Mouse (Mus musculus): ENCODE data around the gene Gprc5b.

Gprc5b gene

DNA sequence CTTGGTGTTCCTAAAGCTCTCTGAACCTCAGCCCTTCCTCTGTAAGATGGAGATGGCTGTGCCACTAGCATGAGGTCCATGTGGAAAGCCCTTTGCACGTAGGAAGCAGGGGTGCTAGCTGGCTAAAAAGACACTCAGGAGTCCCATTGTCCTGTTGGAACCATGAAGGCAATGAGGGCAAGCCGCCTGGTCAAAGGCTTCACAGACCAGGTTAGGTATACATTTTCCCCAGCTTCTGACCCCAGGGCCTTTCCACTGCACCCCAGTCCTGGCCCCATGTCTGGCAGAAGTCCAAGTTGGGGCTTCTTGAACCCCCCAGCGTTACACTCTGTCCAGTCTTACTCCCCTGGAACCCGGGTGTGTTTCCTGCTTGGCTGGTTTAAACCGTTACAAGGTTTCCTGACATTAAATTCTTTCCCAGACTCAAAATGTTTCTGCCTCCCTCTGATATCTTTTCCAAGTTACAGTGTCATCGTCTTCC, 2.9 kb downstream of the Gprc5b start:
- in situ Hi-C loops (cut with MboI; ENCODE audit: unreplicated experiment in 2 of 2): loop anchor here (10.0 to 25.0 kb wide), 4 partner anchors 380 to 677 kb away; partner anchors contain the start of gene Itpripl2 (in 1 of the 2)

DNA sequence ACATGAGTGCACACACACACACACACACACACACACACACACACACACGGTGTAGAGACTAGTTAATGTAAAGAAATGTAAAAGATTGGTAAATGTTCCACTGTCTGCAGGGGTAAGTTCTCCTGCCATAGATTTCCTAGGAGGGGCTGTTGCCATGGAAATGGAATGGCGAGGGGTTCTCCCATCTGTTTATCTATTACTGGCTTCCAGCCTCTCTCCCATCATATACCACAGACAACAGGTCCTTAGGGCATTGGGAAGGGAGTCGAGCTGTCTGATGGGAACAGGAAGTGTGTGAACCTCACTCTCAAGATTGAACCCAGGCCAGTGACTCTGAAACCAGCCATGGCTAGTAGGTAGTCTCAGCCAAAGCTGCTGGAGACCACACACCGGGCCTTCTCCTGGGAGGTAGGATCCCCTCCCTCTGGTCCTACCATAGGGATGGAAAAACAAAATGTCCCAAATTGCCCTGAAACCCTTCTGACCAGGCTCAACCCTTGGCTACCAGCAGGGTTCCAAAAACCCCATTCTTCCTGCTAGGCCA, 3.6 kb downstream of the Gprc5b start:
- in situ Hi-C loops (cut with MboI; ENCODE audit: unreplicated experiment in 2 of 2): loop anchor here (10.0 to 25.0 kb wide), 4 partner anchors 379 to 677 kb away; partner anchors contain the start of gene Itpripl2 (in 1 of the 2)

DNA sequence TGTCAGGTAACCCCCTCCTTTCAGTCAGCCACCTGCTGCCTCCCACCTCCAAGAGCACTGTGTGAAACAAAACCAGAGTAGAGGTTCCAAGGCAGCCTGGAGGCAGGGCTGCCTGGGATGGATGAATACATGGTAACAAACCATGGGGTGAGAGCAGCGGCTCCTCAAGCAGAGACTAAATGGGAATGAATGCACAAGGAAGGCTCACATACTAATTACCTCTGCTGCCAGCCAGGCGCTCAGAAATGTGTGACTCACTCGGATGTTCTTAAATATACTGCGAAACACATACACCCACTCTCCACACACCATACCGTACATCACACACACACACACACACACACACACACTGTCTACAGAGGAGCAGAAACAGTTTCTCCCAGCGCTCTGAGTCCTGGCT, 4.7 kb downstream of the Gprc5b start:
- in situ Hi-C loops (cut with MboI; ENCODE audit: unreplicated experiment in 2 of 2): loop anchor here (10.0 to 25.0 kb wide), 4 partner anchors 378 to 675 kb away; partner anchors contain the start of gene Itpripl2 (in 1 of the 2)

DNA sequence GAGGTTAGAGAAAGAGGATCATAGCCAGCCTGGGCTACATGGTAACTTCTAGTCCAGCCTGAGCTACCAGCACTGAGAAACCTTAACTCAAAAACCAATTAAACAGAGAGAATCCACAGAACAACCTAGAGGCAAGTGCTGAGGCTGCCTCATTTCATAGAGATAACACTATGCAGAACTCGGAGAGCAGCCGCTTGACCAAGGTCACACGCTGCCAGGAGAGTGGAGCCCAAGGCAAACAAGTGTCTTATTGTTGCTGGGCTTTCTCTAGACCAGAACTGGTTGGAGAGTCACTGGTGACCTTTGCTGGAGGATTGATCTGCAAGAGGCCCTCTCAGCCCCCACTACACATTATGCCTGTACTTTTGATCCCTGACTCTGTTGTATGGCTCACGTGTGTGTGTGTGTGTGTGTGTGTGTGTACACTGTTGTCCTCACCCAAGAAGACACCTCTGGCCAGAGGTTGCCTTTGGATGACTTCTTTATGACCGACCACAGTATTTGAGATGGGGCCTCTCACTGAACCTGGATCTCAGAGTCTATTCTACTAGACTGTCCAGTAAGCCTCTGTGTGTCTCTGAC, 5.6 kb downstream of the Gprc5b start:
- in situ Hi-C loops (cut with MboI; ENCODE audit: unreplicated experiment in 2 of 2): loop anchor here (25.0 kb wide), 3 partner anchors 377 to 527 kb away; partner anchors contain the start of gene Itpripl2 (in 1 of the 2)

DNA sequence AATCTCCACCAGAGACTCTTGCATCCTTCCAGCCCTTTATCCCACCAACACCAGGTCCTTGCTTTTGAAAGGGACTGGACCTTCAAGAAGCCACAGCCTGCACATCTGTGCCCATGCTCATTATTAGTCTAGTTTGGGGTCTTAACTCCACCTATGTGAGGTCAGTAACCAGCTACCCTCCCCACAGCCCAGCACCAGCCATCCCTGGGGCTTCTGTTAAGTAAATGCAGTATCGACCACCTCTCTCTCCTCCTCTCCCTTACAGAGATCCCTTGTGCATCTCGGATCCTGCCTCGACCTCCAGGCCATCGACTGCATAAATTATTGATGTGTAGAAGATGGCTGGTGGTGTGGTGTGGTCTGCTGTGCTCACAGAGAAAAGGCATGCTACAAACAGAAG, 8.6 kb downstream of the Gprc5b start:
- in situ Hi-C loops (cut with MboI; ENCODE audit: unreplicated experiment in 2 of 2): loop anchor here (25.0 kb wide), 3 partner anchors 374 to 524 kb away; partner anchors contain the start of gene Itpripl2 (in 1 of the 2)

DNA sequence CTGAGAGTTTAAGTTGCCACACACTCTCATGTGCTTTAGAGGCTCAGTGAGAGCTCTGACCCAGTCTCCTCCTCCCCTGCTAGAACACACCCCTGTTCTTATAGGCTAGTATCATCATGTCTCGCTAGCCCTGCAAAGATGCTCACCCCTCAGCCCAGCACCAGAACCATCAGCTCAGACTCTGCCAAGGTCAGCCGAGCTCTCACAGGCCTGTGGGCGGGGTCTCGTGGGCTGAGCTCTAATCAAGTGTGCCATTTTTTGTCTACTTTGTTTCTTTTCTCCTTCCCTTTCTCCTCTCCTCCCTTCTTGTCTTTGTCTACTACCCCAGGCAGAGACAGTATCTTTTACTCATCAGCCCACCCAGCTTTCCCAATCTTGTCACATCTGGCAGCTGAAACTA, 9.2 kb downstream of the Gprc5b start:
- in situ Hi-C loops (cut with MboI; ENCODE audit: unreplicated experiment in 2 of 2): loop anchor here (25.0 kb wide), 3 partner anchors 373 to 523 kb away; partner anchors contain the start of gene Itpripl2 (in 1 of the 2)

DNA sequence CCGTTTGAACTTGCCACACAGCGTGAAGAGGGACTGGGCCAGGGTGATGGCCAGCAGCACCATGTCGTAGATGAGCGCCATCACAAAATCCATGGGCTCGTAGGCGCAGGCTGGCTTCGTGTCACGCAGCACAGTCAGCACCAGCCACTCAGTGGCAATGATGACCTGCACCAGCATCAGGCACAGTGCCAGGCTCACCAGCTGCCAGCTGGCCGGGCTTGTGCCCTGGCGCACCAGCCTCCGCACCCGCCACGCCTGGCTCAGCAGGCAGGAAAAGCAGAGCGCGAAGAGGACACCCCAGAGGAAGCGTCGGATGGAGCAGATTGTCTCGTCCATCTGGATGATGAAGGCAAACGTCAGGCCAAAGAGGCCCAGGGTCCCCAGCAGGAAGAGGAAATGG, 11.1 kb downstream of the Gprc5b start:
- in situ Hi-C loops (cut with MboI; ENCODE audit: unreplicated experiment in 2 of 2): loop anchor here (25.0 kb wide), 3 partner anchors 372 to 522 kb away; partner anchors contain the start of gene Itpripl2 (in 1 of the 2)

DNA sequence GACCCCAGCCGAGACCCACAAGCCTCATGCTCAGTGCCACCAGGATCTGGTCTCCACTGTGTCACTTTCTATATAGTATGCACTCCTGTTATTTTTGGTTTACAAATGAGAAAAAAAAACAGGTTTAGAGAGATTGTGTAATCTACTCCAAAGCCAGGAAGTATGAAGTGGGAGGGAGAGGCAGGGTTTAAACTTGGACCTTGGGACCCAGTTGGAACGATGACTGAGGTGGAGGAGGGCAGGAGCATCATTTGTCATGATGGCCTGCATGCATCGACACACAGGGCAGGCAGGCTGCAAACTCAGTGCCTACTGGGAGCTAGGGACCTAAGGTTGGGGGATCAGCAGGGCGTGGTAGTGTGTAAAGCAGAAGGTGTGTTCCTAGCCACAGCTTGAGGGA, 12.4 kb downstream of the Gprc5b start:
- in situ Hi-C loops (cut with MboI; ENCODE audit: unreplicated experiment in 2 of 2): loop anchor here (25.0 kb wide), 3 partner anchors 370 to 520 kb away; partner anchors contain the start of gene Itpripl2 (in 1 of the 2)

DNA sequence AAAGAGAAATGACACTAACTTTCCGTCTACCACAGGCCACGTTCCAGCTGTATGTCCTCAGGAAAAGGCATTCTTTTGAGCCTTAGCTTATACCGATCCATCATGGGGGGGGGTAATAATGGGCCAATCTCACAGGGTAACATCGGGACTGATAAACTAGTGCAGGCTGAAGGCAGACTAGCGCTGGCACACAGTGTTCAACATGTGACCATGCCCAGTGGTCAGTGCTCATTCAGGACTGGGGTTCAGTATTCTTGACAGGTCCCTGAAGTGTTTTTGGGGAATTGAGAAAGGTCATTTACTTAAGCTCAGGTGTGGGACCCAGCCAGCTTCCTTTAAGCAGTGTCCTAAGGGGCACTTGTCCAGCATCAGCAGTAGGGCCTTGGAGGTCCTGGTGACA, 13.2 kb downstream of the Gprc5b start:
- in situ Hi-C loops (cut with MboI; ENCODE audit: unreplicated experiment in 2 of 2): loop anchor here (25.0 kb wide), 3 partner anchors 370 to 520 kb away; partner anchors contain the start of gene Itpripl2 (in 1 of the 2)

DNA sequence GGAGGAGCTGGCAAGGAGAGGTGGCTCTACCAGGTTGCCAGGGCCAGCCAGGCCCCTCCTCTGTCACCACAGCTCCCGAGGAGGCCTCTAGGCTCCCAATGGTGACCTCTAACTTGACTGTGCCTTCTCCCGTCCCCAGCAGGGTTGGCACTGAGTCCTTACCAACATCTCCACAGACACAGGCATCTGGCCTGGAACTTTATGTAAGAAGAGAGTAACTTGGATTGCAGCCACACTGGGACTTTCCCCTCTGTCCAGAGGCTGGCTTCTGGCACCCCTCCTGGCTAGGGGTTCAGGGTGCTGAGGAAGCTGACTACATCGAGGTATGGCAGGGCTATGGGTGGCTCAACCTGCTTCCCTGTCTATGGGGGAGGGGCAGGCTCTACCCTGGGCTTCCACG, 13.7 kb downstream of the Gprc5b start:
- in situ Hi-C loops (cut with MboI; ENCODE audit: unreplicated experiment in 2 of 2): loop anchor here (25.0 kb wide), 3 partner anchors 369 to 519 kb away; partner anchors contain the start of gene Itpripl2 (in 1 of the 2)

DNA sequence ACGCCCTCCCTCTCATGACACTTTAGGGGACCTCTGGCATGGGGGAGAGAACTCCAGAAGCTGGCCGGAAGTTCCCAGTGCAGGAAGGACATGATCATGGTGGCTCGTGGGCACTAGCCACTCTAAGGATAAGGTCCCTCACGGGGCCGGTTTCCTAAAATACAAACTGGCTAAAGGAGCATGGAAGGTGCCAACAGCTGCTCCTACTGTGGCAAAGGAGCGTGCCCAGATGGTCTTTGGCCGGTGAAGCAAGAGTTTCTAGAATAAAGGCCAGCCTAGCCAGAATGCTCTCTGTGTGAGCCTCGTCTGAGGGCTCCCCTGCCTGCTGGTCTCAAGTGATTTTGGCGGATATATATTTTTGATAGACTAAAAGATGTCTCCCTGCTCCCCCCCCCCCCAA, 15.3 kb downstream of the Gprc5b start:
- in situ Hi-C loops (cut with MboI; ENCODE audit: unreplicated experiment in 2 of 2): loop anchor here (25.0 kb wide), 3 partner anchors 367 to 517 kb away; partner anchors contain the start of gene Itpripl2 (in 1 of the 2)

DNA sequence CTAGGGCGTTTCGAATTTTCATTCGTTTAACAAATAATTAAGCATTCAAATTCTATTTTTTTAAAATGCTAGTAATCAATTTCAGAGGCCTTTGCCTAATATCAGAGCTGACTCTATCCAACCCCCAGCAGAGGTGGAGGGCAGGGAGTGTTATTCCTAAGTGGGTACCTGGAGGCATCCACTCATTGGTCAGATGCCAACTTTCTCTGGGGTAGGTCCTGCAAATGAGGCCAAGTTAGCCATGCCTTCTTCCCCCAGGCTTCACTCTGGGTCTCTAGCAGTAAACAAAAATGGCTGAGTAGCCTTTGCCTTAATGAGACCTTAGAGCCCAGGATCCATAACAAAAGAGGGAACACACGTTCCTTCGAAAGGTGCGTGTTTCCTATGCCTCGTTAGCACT, 15.9 kb downstream of the Gprc5b start:
- in situ Hi-C loops (cut with MboI; ENCODE audit: unreplicated experiment in 2 of 2): loop anchor here (25.0 kb wide), 3 partner anchors 367 to 517 kb away; partner anchors contain the start of gene Itpripl2 (in 1 of the 2)

DNA sequence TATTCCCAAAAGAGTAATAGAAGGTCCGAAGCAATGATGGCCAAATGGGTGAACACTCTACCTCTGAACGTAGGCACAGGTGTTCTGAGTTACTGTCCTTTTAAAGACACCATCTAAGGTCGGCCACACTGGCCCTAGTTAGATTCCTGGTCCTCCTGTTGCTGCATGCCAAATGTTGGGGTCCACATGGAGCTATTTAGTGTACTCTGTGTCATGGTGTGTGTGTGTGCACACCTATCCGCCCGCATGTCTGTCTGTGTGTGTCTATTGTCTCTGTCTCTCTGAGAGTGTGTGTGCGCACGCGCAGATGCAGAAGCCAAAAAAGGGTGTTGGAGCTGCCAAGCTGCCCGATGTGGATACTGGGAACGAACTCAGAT, 17.9 kb downstream of the Gprc5b start:
- in situ Hi-C loops (cut with MboI; ENCODE audit: unreplicated experiment in 2 of 2): loop anchor here (25.0 kb wide), 3 partner anchors 365 to 515 kb away; partner anchors contain the start of gene Itpripl2 (in 1 of the 2)

DNA sequence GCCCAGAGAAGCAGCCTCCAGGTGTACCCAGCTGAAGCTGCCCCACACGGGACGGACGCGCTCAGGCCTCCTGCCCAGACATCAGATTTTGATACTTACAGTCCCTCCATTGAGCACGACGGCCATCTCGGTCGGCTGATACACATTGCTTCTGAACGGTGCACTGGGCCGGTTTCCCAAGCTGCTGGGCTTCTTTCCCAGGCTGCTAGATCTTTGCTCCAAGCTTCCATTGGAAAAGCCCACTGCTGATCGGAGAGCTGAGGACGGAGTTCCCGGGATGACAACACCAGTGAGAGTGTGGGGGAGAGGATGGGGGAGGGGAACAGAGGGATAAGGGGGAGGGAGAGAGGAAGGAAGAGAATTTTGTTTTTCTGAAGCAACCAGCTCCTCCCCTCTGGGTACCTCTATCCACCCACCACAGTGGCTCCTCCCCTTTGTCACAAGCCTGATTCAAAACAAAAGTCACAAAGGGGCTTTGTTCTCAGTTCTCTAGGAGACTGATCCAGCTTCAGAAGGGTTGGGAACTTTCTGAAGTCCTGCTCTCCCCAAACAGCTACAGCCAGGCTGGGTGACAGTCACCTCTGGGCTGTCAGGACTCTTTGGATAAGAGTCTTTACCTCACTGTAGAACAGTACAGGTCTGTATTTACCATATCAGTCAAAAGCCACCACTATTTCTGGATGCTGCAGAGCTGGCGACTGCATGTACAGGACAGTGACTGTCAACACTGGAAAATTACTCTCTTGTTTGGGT, 18.4 kb downstream of the Gprc5b start:
- in situ Hi-C loops (cut with MboI; ENCODE audit: unreplicated experiment in 2 of 2): loop anchor here (25.0 kb wide), 3 partner anchors 364 to 514 kb away; partner anchors contain the start of gene Itpripl2 (in 1 of the 2)

DNA sequence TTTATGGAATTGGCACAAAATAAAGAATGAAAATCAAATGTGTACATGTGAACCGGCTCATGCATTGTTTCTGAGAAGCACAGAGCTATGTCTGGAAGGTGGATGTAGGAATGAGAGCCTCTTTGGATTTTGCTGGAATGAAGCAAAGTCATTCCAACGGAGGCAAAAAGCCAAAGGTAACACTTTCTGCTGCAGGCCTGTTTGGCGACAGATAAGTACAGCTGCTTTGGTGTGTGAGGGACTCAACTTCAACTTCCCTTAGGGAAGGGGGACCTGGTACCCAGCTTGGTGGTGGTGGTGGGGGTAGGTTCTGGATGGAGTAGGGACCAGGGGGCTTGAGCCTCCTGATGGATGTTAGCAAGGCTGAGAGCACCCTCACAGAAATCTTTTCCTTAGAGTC, 19.2 kb downstream of the Gprc5b start:
- in situ Hi-C loops (cut with MboI; ENCODE audit: unreplicated experiment in 2 of 2): loop anchor here (25.0 kb wide), 3 partner anchors 364 to 514 kb away; partner anchors contain the start of gene Itpripl2 (in 1 of the 2)

DNA sequence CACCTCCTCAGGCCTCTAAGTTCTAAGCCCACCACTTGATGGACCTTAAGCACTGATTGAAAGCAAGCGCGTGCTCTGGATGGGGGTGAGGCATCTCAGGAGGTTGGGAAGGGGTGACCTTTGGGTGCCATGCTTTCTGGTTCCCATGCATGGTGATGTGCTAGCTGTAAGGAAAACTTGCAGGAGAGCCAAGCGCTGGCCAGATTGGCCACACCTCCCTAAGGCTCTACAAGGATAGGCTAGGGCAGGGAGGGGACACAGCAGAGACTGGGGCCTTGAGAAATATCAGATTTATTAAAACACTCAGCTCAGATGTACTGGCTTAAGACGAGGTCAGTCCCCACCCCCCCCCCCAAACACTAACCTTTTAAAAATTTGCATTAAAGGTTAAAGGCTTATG, 21.6 kb downstream of the Gprc5b start:
- in situ Hi-C loops (cut with MboI; ENCODE audit: unreplicated experiment in 2 of 2): no loop called here

DNA sequence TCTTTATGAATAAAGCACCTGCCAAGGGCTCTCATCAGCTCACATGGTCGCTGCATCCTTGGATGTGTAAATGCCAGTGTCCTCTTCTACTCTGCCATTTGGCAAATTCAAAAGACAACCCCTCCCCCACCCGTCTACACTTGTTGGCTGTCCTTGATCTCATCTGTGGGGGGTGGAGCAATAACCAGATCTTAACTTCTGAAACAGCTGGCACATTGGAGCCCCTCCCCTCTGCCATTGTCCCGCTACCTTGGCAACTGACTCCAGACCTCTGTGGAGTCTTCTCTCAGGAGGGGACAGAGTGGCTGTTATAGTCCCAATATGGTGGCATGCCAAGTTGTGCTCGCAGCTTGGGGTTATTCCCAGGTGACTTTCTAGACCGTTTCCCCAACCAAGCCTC, 22.7 kb downstream of the Gprc5b start:
- in situ Hi-C loops (cut with MboI; ENCODE audit: unreplicated experiment in 2 of 2): no loop called here

DNA sequence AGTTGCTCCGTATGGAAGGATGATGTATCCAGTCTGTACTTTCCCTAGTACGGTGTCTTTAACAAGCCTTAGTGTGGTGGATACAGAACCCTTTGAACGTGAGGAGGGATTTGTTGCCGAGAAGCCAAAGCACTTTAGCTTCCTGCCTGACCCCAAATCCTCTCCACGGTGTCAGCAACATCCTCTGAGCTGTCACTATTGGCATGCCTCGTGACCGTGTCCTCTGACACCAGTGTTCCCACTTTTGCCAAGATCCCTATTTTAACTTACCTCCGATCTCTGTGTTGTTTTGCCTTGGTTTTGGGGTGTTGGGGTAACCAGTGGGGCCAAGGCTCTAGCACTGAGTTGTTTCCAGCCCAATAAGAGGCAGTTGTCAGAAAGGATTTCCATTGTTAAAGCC, 23.5 kb downstream of the Gprc5b start:
- in situ Hi-C loops (cut with MboI; ENCODE audit: unreplicated experiment in 2 of 2): no loop called here

DNA sequence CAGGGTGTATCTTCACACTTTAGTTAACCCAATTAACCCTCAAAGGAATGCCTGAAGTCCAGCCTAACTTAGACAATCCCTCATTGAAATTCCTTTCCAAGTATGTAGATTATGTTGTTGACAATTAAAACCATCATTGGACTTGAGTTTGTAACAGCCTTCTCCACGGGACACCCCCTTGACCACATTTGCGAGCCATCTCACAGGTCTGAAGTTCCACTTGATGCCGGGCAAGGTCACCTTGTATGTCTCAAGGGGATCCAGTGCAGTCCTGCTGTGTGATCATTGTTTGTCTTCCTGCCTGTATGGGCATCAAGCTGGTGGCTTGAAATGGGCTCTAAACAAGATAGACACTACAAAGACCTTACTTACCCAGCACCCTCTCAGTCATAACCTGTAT, 26.1 kb downstream of the Gprc5b start:
- in situ Hi-C loops (cut with MboI; ENCODE audit: unreplicated experiment in 2 of 2): no loop called here

DNA sequence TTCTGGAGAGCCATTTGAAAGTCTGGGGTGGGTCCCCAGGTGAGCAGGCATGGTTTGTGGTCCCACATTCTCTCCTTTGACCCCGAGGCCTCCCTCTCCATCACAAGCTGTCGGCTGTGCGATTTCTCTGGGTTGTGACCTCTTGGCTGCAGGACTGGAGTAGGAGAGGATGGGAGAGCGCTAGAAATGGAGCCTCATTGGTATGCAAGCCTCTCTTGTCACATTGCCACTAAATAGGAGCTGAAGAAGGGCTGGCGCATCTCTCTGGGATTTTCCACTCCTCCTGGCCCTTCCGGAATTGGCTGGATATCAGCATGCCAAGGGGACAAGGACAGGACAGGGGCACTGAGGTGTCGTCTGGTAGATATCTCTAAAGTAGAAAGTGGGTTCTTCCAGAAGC, 29.8 kb downstream of the Gprc5b start:
- in situ Hi-C loops (cut with MboI; ENCODE audit: unreplicated experiment in 2 of 2): no loop called here

All from v-Abl transformed pro-B cells (cell line).